Mouse (Mus musculus) cerebellum, adult 8-10 months (tissue): ENCODE results near the gene Tmem41a.
"Not testable (repeated sequence)": the region's sequence is repeated elsewhere in the genome, so short reads cannot be mapped to it uniquely, and the experiment has no call there.

Experiments
- DNase-seq: peaks from one replicate; pipeline ENCODE4 v3.0.0; 2022

Gene Tmem41a

DNA sequence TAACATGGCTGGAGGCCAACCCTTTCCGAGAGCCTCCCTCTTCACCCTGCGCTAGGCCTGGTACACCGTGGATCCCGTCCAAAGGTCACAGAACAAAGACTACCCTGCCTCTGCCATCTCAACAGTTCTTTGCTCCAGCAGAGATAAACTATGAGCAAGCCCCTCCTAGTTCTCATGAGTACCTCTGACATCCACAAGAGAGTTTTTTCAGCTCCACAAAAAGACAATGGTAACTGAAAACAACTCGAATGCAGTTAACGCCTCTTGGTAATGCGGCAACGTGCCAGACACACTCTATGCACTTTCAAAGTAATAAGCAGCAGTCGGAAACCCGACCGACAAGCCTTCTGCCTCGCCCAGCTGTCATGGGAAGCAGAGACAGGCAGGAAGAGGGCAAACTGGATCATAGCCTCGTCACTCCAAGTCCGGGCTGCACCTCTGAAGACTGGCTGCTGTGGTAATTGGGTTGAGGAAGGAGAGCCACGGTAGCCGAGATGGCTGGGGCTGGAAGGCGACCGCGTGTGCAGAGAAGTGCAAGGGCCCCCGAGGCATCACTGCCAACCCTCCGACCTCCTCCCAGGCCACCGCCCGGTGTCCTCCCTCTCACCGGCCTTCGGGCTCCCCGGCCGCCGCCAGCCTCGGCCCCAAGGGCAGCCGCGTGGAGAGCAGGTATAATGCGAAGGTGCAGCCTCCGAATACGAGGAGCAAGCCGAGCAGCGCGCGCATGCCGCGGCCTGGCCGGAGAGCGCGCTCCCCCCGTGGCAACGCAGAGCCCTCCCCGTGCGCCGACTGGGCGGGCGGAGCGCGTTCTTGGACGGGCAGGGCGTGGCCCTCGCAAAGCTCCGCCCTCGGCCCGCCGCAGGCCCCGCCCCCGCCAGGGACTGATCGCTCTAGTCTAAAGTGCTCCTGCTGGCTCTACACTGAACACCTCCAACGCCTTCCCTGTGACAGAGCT lies at the start of gene Tmem41a:
TSS of gene Tmem41a (minus strand) at position 792 of the 955 bp plus-strand sequence.
- DNase-seq: peak; percentile 94

- DNase-seq: no peak
These were observed 49.0 kb upstream of the Tmem41a start for GRCm38 (mm10) chr16:21996402-21996801.

DNA sequence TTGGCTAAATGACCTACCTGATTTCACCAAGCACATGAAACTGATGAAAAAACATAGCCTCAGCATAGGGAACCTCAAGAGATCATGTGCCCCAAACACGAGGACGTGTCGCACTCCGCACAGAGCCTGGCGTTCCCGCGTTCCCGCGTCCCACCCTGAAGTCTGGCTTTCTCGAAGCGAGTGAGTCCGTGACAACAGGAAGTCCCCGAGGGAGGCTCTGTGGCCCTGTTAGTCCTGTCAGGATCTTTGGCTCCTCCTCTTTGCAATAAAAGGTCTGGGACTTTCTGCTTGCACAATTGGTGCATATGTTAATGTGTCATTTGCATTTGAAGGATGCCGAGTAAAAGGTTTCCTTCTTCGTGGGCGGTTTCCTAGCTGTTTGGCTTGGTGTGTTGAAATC lies 48.0 kb upstream of the Tmem41a start, which contains the start of gene Liph:
TSS of gene Liph (minus strand) at position 360 of the 400 bp plus-strand sequence.
- no peak for DNase-seq

DNA sequence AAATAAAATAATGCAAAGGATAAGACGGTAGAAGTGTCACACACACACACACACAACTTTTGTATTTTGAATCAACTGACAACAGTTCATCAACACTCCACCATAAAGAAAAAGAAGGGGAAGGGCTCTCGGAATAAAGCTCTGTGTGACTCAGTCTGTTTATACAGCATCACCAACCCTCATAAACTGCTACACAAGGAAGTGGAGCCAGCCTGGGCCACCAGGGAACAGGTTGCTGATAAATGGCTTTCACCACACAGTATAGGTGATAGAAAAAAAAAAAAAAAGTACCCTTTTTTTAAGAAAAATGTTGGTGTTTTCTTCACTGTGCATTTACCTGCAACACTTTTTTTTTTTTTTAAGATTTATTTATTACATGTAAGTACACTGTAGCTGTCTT lies 44.4 kb upstream of the Tmem41a start:
- DNase-seq: no peak

- DNase-seq: not testable (repeated sequence)
These were observed 43.5 kb upstream of the Tmem41a start for GRCm38 (mm10) chr16:21990893-21991292.

DNA sequence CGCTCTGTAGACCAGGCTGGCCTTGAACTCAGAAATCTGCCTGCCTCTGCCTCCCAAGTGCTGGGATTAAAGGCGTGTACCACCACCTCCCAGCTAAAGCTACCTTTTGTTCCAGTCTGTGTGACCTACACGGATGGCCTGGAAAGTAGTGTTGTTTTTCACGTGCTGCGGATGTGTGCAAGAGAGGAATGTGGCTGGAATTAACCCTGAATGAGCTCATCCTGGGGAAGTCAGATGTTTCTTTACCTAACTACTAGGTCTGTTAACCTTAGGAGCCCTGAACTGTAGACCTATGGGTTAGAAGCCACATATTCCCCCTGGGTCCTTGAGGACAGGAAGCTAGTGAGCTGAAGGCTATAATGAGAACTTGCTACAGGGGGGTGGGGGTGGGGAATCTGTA lies 40.6 kb upstream of the Tmem41a start:
- no peak for DNase-seq

DNA sequence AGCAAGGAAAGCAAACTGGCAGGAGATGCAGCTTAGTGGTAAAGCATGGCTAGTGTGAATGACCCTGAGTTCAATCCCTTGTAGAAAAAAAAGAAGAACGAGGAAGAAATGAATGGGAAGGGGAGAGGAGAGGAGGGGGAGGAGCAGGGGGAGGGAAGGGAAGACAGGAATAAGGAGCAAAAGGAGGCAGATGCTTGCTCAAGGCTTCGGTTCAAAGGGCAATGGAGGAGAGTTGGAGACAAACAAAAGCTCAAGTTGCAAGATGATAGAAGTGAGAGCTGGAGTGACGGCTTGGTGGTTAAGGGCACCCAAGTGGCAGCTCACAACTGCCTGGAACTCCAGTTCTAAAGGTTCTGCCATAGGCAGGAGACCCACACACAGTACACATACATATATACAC lies 38.8 kb upstream of the Tmem41a start:
- DNase-seq: no peak

DNA sequence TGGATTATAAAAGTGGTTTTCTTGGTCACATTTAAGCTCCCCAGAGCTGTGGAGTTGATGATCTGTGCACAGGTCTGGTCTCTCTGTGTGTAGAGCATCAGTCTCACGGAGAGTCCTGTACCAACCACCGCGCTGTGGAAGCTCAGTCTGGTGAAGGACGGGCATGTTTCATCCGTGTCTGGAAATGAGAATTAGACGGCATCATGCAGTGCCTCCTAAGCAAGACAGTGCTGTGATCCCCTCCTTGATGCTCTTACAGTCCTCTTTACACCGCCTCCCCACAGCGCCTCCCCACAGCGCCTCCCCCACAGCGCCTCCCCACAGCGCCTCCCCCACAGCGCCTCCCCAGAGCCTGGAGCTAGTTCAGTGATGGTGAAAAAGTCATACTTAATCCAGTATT lies 36.7 kb upstream of the Tmem41a start:
- DNase-seq: no peak

GRCm38 (mm10) chr16:21983581-21983980 lies 36.2 kb upstream of the Tmem41a start:
- DNase-seq: no peak

- DNase-seq: no peak
These were observed 35.8 kb upstream of the Tmem41a start for GRCm38 (mm10) chr16:21983146-21983545.

GRCm38 (mm10) chr16:21977347-21977746 lies 30.0 kb upstream of the Tmem41a start:
- no peak for DNase-seq

DNA sequence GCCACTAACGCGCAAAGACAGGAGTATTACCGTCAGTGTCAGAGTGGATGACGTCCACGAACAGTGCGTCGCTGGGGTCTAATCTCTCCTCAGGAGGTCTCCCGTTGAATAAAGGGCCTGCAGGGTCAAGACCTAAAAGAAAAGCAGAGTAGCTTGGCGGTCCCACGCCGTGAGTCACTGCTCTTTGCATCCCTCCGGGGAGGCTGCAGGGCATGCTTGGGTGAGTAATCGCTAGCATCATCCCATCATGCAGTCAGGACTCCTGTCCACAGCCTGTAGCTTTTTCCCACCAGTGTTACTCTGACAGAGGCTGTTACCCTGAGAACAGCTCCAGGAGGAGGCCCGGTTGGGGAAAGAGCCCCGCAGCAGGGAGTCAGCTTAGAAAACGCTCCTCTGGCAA lies 28.9 kb upstream of the Tmem41a start:
- DNase-seq: no peak

GRCm38 (mm10) chr16:21971446-21971845 lies 24.1 kb upstream of the Tmem41a start:
- DNase-seq: no peak

GRCm38 (mm10) chr16:21970536-21970935 lies 23.2 kb upstream of the Tmem41a start:
- DNase-seq: no peak

DNA sequence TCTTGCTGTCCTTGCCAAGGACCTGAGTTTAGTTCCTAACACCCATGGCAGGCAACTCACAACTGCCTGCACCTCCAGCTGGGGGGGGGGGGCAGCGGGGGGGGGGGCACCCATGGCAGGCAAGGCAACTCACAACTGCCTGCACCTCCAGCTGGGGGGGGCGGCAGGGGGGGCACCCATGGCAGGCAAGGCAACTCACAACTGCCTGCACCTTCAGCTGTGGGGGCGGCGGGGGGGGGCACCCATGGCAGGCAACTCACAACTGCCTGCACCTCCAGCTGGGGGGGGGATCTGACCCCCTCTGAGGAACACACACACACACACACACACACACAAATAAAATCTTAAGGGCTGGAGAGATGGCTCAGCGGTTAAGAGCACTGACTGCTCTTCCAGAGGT lies 22.5 kb upstream of the Tmem41a start:
- no peak for DNase-seq

GRCm38 (mm10) chr16:21965576-21965975 lies 18.2 kb upstream of the Tmem41a start:
- no peak for DNase-seq

DNA sequence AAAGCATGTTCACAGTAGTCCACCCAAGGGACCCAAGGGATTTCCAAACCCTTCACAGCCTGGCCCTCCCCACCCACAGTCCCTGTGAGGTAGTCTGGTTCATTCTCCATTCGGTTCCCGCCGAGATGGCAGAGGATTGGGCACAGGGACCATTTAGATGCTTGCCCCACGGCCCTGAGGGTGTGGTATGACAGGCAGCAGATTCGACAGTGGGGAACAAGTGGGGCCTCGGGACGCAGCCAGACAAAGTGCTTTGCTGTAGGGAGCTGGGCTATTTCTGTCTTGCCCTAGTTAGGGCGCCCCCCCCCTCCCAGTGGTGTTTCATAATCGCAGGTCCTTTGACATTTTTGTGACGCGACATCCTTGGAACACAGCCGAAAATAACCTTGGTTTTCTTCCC lies 8.2 kb upstream of the Tmem41a start:
- DNase-seq: no peak

GRCm38 (mm10) chr16:21928471-21928870 lies 18.9 kb downstream of the Tmem41a start:
- DNase-seq: no peak

DNA sequence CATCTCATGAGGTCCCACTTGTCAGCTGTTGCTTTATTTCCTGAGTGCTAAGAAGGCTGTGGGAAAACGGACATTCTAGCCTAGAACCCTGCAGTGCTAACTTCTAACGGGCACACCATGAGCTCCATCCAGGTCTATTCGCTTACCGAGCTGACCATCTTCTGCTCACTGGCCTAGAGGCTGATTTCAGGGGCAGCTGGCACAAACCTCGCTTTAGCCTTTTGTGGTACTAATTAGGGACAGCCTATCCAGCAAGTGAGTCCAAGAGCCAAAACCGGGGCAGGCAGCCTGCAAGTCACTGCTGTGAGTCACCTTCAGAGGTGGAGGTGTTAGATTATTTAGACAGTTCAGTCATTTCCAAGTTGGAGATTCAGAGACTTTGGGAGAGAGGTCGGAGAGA lies 30.7 kb downstream of the Tmem41a start:
- DNase-seq: peak; percentile 32

GRCm38 (mm10) chr16:21913347-21913746 lies 34.0 kb downstream of the Tmem41a start:
- no peak for DNase-seq

DNA sequence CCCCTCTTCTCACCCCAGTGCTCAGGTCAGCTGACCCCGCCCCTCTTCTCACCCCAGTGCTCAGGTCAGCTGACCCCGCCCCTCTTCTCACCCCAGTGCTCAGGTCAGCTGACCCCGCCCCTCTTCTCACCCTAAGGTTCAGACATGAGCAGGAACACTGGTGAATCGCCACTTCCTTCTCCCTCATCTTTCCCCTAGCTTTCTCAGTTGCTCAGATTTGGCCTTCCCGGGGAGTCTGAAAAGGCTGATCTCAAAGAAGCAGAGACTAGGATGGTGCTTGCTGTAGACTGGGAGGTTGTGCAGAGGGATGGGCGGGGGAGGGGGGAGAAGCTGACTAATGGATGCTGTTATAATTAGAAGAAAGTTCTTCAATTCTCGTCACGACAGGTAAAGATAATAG lies 38.4 kb downstream of the Tmem41a start:
- DNase-seq: not testable (repeated sequence)

GRCm38 (mm10) chr16:21906902-21907301 lies 40.5 kb downstream of the Tmem41a start:
- no peak for DNase-seq

DNA sequence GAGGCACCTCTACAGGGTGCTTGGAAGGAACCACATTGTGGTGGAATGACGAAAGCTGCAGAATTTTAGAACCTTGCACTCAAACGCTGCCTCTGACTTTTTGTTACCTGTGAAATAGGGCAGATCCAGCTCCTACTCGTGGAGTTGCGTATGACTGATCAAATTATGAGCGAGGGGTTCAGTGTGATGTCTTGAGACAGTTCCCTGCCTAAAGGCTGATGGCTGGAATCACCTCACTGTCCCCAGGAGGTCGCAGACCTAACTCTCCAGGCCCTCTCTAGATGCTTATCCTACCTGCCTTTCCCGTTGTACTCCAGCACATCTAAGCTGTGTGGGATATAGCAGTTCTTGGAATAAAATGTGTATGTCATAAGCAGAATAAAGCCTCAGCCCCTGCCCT lies 41.4 kb downstream of the Tmem41a start:
- DNase-seq: no peak

GRCm38 (mm10) chr16:21904636-21905035 lies 42.7 kb downstream of the Tmem41a start:
- DNase-seq: no peak

- DNase-seq: no peak
These were observed 46.1 kb downstream of the Tmem41a start for GRCm38 (mm10) chr16:21901286-21901685.
